Mouse (Mus musculus): ENCODE measurements at regions not wholly inside any gene's neighbourhood (a gene's known extent, or its start where the extent isn't known, plus 50 kb on each side); places are given as distances from the start of the nearest gene placed in this dataset.

DNA sequence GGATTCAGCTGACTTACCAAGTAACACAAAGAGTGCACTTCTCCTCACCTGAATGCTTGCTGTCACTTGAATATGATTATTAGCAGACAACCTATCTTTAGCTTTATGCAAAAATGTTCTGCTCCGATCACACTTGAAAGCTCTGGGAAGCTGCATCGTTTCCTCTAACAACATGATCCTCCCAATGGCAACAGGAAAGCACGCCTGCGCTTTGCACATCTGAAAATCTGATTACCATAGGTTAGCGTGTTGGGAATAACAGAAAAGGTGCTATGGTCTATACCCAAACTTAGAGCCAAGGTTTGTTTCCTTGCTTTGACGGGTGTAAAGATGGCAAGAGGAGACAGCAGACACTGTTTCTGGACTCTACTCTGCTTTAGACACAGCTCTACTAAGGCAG lies 417.0 kb upstream of the Jarid2 start:
- TF ChIP-seq MAX (IDR thresholded peaks at IDR 0.05) (no peak), MYOG (IDR thresholded peaks at IDR 0.05; ENCODE audit: control insufficient read depth, extremely low read depth, insufficient read length) (no peak), CTCF (IDR thresholded peaks at IDR 0.05; ENCODE audit: control insufficient read depth, insufficient read depth, insufficient read length) (no peak), CEBPB (IDR thresholded peaks at IDR 0.05; ENCODE audit: low read depth) (no peak)

Data from C2C12 (cell line).